In genomic region chr5:34533820-34534219, GRCm38 (mm10) we compare ENCODE assay signal across 12 mouse cellular contexts. TPM values are rescaled to one million over a fixed set of nuclear protein-coding genes. Genes with fewer than 3 reads are reported as not detected.
DNase-seq lines count a peak whose midpoint lies in the region; ATAC-seq and TF ChIP-seq lines count a peak whose summit lies in the region.
"Had no signal": no experiment of that assay in that cellular context is flagged by ENCODE, and none has a peak within 500 bp of the region (broad histone marks: within the 10 kb centered on the region; RNA-seq: fewer than 3 reads in every experiment).

No protein-coding gene starts in this region.

- WGBS in kidney, adult 2 months: 78% methylated on average over 3 of the region's 3 CpGs
- WGBS in liver, embryonic 13.5 days (ENCODE audit: insufficient replicate concordance): 52% methylated on average over 3 of the region's 3 CpGs
- 69% methylated on average over 3 of the region's 3 CpGs for WGBS in forebrain, postnatal 0 days
- 76% methylated on average over 3 of the region's 3 CpGs for WGBS in forebrain, embryonic 13.5 days

- no peak overlapping the region for H3K9ac ChIP-seq in liver, embryonic 13.5 days
- H3K9ac ChIP-seq in forebrain, postnatal 0 days: no peak overlapping the region
- H3K9ac ChIP-seq in forebrain, embryonic 13.5 days: no peak overlapping the region
- H3K9ac ChIP-seq: midbrain, embryonic 13.5 days had no signal

- H3K4me1 ChIP-seq in kidney, adult 2 months (ENCODE audit: control insufficient read depth, insufficient read depth, low read length): peaks cover 49% of the 10 kb centered on the region
- H3K4me1 ChIP-seq in cortical plate, adult 2 months (ENCODE audit: control insufficient read depth, insufficient read depth, low read length): no peaks in the 10 kb centered on the region
- H3K4me1 ChIP-seq in liver, embryonic 13.5 days (replicated peaks): peaks cover 54% of the 10 kb centered on the region
- no peaks in the 10 kb centered on the region for H3K4me1 ChIP-seq in forebrain, postnatal 0 days (ENCODE audit: insufficient read depth)
- no peaks in the 10 kb centered on the region for H3K4me1 ChIP-seq in forebrain, embryonic 13.5 days
- H3K4me1 ChIP-seq: midbrain, embryonic 13.5 days had no signal

- no peak for TF ChIP-seq POLR2A in kidney, adult 2 months (IDR thresholded peaks at IDR 0.05; ENCODE audit: low read depth, low read length)
- TF ChIP-seq POLR2A in cortical plate, adult 2 months (IDR thresholded peaks at IDR 0.05; ENCODE audit: extremely low read depth, insufficient read depth, low read length): no peak

- H3K27me3 ChIP-seq in kidney, adult 2 months (replicated peaks; ENCODE audit: control insufficient read depth, insufficient read depth, low read length): no peaks in the 10 kb centered on the region
- no peaks in the 10 kb centered on the region for H3K27me3 ChIP-seq in liver, embryonic 13.5 days
- no peaks in the 10 kb centered on the region for H3K27me3 ChIP-seq in forebrain, postnatal 0 days (ENCODE audit: insufficient read depth, low read length)
- no peaks in the 10 kb centered on the region for H3K27me3 ChIP-seq in forebrain, embryonic 13.5 days
- H3K27me3 ChIP-seq: midbrain, embryonic 13.5 days had no signal

- no peak overlapping the region for H3K4me3 ChIP-seq in kidney, adult 2 months (ENCODE audit: insufficient read depth, low read depth, low read length)
- no peak overlapping the region for H3K4me3 ChIP-seq in cortical plate, adult 2 months (ENCODE audit: insufficient read depth, low read length)
- H3K4me3 ChIP-seq in liver, embryonic 13.5 days (replicated peaks): no peak overlapping the region
- no peak overlapping the region for H3K4me3 ChIP-seq in forebrain, postnatal 0 days (ENCODE audit: low read depth, low read length)
- H3K4me3 ChIP-seq in forebrain, embryonic 13.5 days: no peak overlapping the region
- H3K4me3 ChIP-seq: midbrain, embryonic 13.5 days had no signal

- no peak for TF ChIP-seq CTCF in kidney, adult 2 months (conservative IDR thresholded peaks at IDR 0.05; ENCODE audit: insufficient read depth, insufficient read length, low read depth, low read length)
- no peak for TF ChIP-seq CTCF in cortical plate, adult 2 months (IDR thresholded peaks at IDR 0.05; ENCODE audit: extremely low read depth, insufficient read depth, low read length)
- no peak for TF ChIP-seq CTCF in forebrain, postnatal 0 days (IDR thresholded peaks at IDR 0.05; ENCODE audit: low read depth)

- no peak overlapping the region for H3K4me2 ChIP-seq in liver, embryonic 13.5 days
- H3K4me2 ChIP-seq in forebrain, postnatal 0 days (ENCODE audit: low read depth): no peak overlapping the region
- no peak overlapping the region for H3K4me2 ChIP-seq in forebrain, embryonic 13.5 days
- H3K4me2 ChIP-seq: midbrain, embryonic 13.5 days had no signal

- no peak for ATAC-seq in liver, embryonic 13.5 days (ENCODE audit: low read depth)
- ATAC-seq in CD4-positive, CD25-positive, alpha-beta regulatory T cell, adult 4 months: no peak
- ATAC-seq in forebrain, postnatal 0 days: no peak
- no peak for ATAC-seq in forebrain, embryonic 13.5 days
- ATAC-seq: midbrain, embryonic 13.5 days had no signal

- DNase-seq in kidney, adult 2 months: no peak
- no peak for DNase-seq in kidney, adult 9 months
- peak; percentile 60 for DNase-seq in 416B (ENCODE audit: low read depth)
- no peak for DNase-seq in liver, embryonic 13.5 days
- no peak for DNase-seq in forebrain, postnatal 0 days
- DNase-seq: cerebellum, adult 8-10 months; kidney, postnatal 4 days; right cerebral cortex, postnatal 4 days had no signal

- peak overlapping the region; percentile 13; the same call in 1 of the 2 replicates for H3K27ac ChIP-seq in kidney, adult 2 months (ENCODE audit: insufficient read depth, low read depth, low read length)
- H3K27ac ChIP-seq in cortical plate, adult 2 months (ENCODE audit: insufficient read depth, low read length): peak overlapping the region; percentile 91
- H3K27ac ChIP-seq in liver, embryonic 13.5 days: peak overlapping the region; percentile 47; the same call in 1 of the 2 replicates
- no peak overlapping the region for H3K27ac ChIP-seq in forebrain, postnatal 0 days (ENCODE audit: low read depth, low read length)
- H3K27ac ChIP-seq in forebrain, embryonic 13.5 days: no peak overlapping the region
- H3K27ac ChIP-seq: midbrain, embryonic 13.5 days had no signal

- H3K36me3 ChIP-seq in kidney, adult 2 months (ENCODE audit: control insufficient read depth, insufficient read depth, low read length): no peaks in the 10 kb centered on the region
- H3K36me3 ChIP-seq in liver, embryonic 13.5 days: no peaks in the 10 kb centered on the region
- H3K36me3 ChIP-seq in forebrain, postnatal 0 days (ENCODE audit: insufficient read depth): no peaks in the 10 kb centered on the region
- H3K36me3 ChIP-seq in forebrain, embryonic 13.5 days (ENCODE audit: poor library complexity, severe bottlenecking): no peaks in the 10 kb centered on the region
- H3K36me3 ChIP-seq: midbrain, embryonic 13.5 days had no signal

- no peaks in the 10 kb centered on the region for H3K9me3 ChIP-seq in liver, embryonic 13.5 days (replicated peaks)
- H3K9me3 ChIP-seq in forebrain, postnatal 0 days (ENCODE audit: low read length): no peaks in the 10 kb centered on the region
- no peaks in the 10 kb centered on the region for H3K9me3 ChIP-seq in forebrain, embryonic 13.5 days (replicated peaks)
- H3K9me3 ChIP-seq: midbrain, embryonic 13.5 days had no signal

RNA-seq across cellular contexts. Expression of gene Sh3bp2, which starts 8.2 kb away (rescaled TPM):
- 8.1 and 8.6 TPM in 2 replicates for polyA plus RNA-seq in kidney, adult 2 months (2012; rRNA removed)
- polyA plus RNA-seq in cortical plate, adult 2 months (2012; rRNA removed): 3.5 TPM in 2 replicates
- polyA plus RNA-seq in liver, embryonic 13.5 days (2015; fragmentation: Nextera tagmentation; extraction: Ambion mirVana): 2.4 and 4.4 TPM in 2 replicates
- polyA plus RNA-seq in CD4-positive, CD25-positive, alpha-beta regulatory T cell, adult 4 months (2017; shearing (Covaris generic)): 10 to 100 TPM in 1 of 2 experiments, 1 to 10 TPM in 1; 6.0 to 18.6 TPM
- total RNA-seq in forebrain, postnatal 0 days (2014; rRNA removed): 37.6 and 43.7 TPM in 2 replicates
- polyA plus RNA-seq in forebrain, postnatal 0 days (2015; fragmentation: Nextera tagmentation; extraction: Ambion mirVana): 21.5 and 21.8 TPM in 2 replicates
- 19.1 and 23.1 TPM in 2 replicates for polyA plus RNA-seq in forebrain, embryonic 13.5 days (2015; fragmentation: Nextera tagmentation; extraction: Ambion mirVana)

RNA-seq across cellular contexts. Expression of gene Tnip2, which starts 20.0 kb away (rescaled TPM):
- 11.4 and 13.6 TPM in 2 replicates for polyA plus RNA-seq in kidney, adult 2 months (2012; rRNA removed)
- 27.3 and 38.6 TPM in 2 replicates for polyA plus RNA-seq in cortical plate, adult 2 months (2012; rRNA removed)
- 5.4 and 6.6 TPM in 2 replicates for polyA plus RNA-seq in liver, embryonic 13.5 days (2015; fragmentation: Nextera tagmentation; extraction: Ambion mirVana)
- polyA plus RNA-seq in CD4-positive, CD25-positive, alpha-beta regulatory T cell, adult 4 months (2017; shearing (Covaris generic)): 10 to 100 TPM; 26.9 to 31.4 TPM
- total RNA-seq in forebrain, postnatal 0 days (2014; rRNA removed): 7.2 and 9.7 TPM in 2 replicates
- 4.9 and 9.4 TPM in 2 replicates for polyA plus RNA-seq in forebrain, postnatal 0 days (2015; fragmentation: Nextera tagmentation; extraction: Ambion mirVana)
- 5.1 and 5.7 TPM in 2 replicates for polyA plus RNA-seq in forebrain, embryonic 13.5 days (2015; fragmentation: Nextera tagmentation; extraction: Ambion mirVana)

RNA-seq across cellular contexts. Expression of gene Add1, which starts 39.6 kb away (rescaled TPM):
- 129 and 135 TPM in 2 replicates for polyA plus RNA-seq in kidney, adult 2 months (2012; rRNA removed)
- 375 and 376 TPM in 2 replicates for polyA plus RNA-seq in cortical plate, adult 2 months (2012; rRNA removed)
- polyA plus RNA-seq in liver, embryonic 13.5 days (2015; fragmentation: Nextera tagmentation; extraction: Ambion mirVana): 124 and 133 TPM in 2 replicates
- 100 to 1,000 TPM; 117 to 179 TPM for polyA plus RNA-seq in CD4-positive, CD25-positive, alpha-beta regulatory T cell, adult 4 months (2017; shearing (Covaris generic))
- total RNA-seq in forebrain, postnatal 0 days (2014; rRNA removed): 270 and 334 TPM in 2 replicates
- 165 and 175 TPM in 2 replicates for polyA plus RNA-seq in forebrain, postnatal 0 days (2015; fragmentation: Nextera tagmentation; extraction: Ambion mirVana)
- 173 and 185 TPM in 2 replicates for polyA plus RNA-seq in forebrain, embryonic 13.5 days (2015; fragmentation: Nextera tagmentation; extraction: Ambion mirVana)

Comparison
In these comparisons a context has a peak if more than half of its experiments do, and no peak if none do; other contexts are left out.
1. H3K27ac ChIP-seq: peak in kidney, adult 2 months (single experiment), cortical plate, adult 2 months (single experiment) and liver, embryonic 13.5 days (single experiment); none in forebrain, postnatal 0 days (single experiment) and forebrain, embryonic 13.5 days (single experiment).